Mouse (Mus musculus): ENCODE data around the gene Il6st. TPM values are rescaled to one million over a fixed set of nuclear protein-coding genes. Genes with fewer than 3 reads are reported as not detected.

Gene Il6st
- polyA plus RNA-seq, 1 experiment from 2014 or later: 20.8 TPM

GRCm38 (mm10) chr13:112551641-112552548, 88.0 kb downstream of the Il6st start:
- no peak overlapping the region for H3K4me2 ChIP-seq (replicated peaks)
- no peak for ATAC-seq

DNA sequence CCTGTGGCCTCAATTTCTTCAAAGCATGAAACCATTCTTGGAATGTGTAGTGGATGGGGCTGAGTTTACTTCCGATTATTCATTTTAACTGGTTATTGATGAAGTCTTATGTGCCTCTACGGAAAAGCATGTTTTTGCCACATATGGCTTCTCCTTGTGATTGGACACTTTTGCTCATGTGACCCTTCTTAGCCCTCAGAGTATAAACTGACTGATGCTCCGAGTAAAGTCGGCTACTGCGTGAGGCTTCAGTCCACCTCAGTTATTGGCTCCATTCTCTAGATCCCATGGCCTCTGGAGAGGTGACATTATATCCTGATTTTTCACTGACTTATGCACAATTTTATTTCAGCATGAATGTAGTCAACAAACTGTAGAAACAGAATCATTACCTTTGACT, 89.4 kb downstream of the Il6st start:
- no peak overlapping the region for H3K4me2 ChIP-seq (replicated peaks)
- ATAC-seq: no peak
- no peaks in the 10 kb centered on the region for H3K36me3 ChIP-seq
- H3K4me1 ChIP-seq (replicated peaks): no peaks in the 10 kb centered on the region
- 93% methylated on average over 5 of the region's 5 CpGs for WGBS
- H3K4me3 ChIP-seq (replicated peaks): no peak overlapping the region
- no peak overlapping the region for H3K27ac ChIP-seq
- no peaks in the 10 kb centered on the region for H3K27me3 ChIP-seq
- no peaks in the 10 kb centered on the region for H3K9me3 ChIP-seq
- H3K9ac ChIP-seq (replicated peaks): no peak overlapping the region

More at GRCm38 (mm10) chr13:112551641-112552548, 88.0 kb downstream of the Il6st start:
- H3K9ac ChIP-seq (replicated peaks): no peak overlapping the region
- no peak overlapping the region for H3K27ac ChIP-seq
- WGBS: 88% methylated on average over 7 of the region's 7 CpGs
- no peak overlapping the region for H3K4me3 ChIP-seq (replicated peaks)
- H3K36me3 ChIP-seq: no peaks in the 10 kb centered on the region
- H3K9me3 ChIP-seq: no peaks in the 10 kb centered on the region
- H3K27me3 ChIP-seq: no peaks in the 10 kb centered on the region
- H3K4me1 ChIP-seq (replicated peaks): no peaks in the 10 kb centered on the region

GRCm38 (mm10) chr13:112556501-112556900, 92.6 kb downstream of the Il6st start:
- no peaks in the 10 kb centered on the region for H3K27me3 ChIP-seq
- no peaks in the 10 kb centered on the region for H3K9me3 ChIP-seq
- no peak overlapping the region for H3K4me2 ChIP-seq (replicated peaks)
- no peaks in the 10 kb centered on the region for H3K4me1 ChIP-seq (replicated peaks)
- WGBS: 65% methylated on average over 2 of the region's 2 CpGs
- H3K4me3 ChIP-seq (replicated peaks): no peak overlapping the region
- H3K9ac ChIP-seq (replicated peaks): no peak overlapping the region
- no peak overlapping the region for H3K27ac ChIP-seq
- no peaks in the 10 kb centered on the region for H3K36me3 ChIP-seq
- ATAC-seq: no peak

Other genes starting within 250 kb of the Il6st start
- gene Ankrd55, start 175.6 kb upstream of the Il6st start, polyA plus RNA-seq (2015; fragmentation: Nextera tagmentation; extraction: Ambion mirVana): 3.6 and 3.9 TPM in 2 replicates
- not detected in 2 replicates for gene Il31ra, start 130.3 kb downstream of the Il6st start, polyA plus RNA-seq (2015; fragmentation: Nextera tagmentation; extraction: Ambion mirVana)
- gene Ddx4, start 188.4 kb downstream of the Il6st start, polyA plus RNA-seq (2015; fragmentation: Nextera tagmentation; extraction: Ambion mirVana): 0.87 and 0.94 TPM in 2 replicates
- 31.4 and 31.6 TPM in 2 replicates for gene Slc38a9, start 196.7 kb downstream of the Il6st start, polyA plus RNA-seq (2015; fragmentation: Nextera tagmentation; extraction: Ambion mirVana)